Mouse (Mus musculus) testis, postnatal 14 days (tissue): ENCODE results near the gene Bet1.

Source experiments
- DNase-seq: peaks from one replicate; pipeline ENCODE4 v3.0.0; 2021; ENCODE audit warnings: low spot score

Gene Bet1

DNA sequence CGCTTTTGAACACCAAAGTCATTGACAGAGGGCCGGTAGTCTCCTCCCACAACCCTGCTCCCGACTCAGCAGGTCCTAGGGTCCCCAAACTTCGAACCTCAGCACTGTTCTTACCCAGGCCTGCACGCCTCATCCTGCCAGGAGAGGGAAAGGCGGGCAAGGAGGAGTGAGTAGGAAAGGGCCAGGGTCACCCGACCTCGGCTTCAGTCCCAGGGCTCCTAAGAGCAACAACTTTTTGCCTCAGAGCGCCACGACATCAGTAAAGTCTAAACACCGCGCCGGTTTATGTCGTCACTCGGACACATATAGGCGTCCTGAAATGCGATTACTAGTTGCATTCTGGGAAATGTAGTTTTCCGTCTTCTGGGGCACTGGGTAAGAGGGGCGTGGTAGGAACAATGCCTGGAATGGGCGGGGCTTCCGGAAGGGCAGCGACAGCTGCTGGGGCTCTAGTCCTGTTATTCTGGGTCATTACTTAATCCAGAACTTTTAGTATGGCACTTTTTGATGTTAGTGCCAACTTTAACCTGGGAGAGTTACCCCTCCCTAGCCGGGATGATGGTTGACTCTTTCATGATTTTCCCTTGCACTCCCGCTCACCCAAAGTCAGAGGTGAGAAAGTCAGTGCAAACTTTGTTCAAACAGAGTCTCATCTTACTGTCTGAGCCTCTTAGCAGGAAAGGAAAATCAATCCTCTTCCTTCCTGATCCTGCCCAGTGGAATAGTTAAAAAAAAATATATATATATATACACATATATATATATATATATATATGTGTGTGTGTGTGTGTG lies at the start of gene Bet1:
Gene Bet1, minus strand, starts transcription at position 310 of the 792 bp plus-strand sequence.
- DNase-seq: peak; percentile 91

DNA sequence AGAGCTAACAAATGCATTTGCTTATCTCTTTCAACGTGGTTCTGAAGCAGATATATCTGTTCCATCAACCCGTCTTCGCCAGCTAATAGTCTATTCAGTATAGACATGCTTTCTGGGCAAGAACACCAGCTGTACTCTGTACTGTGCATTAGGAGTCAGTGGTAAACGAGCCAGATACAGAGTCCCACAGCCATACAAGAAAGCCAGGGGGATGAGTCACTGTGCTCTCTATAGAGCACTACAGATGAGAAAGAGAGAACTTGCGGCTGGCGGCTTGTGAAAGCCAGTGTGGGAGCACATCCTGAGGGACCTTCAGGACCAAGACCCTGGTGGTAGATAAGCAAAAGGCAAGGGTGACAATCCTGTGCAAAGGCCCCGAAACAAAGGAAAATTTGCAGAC lies 45.5 kb upstream of the Bet1 start:
- DNase-seq: no peak

DNA sequence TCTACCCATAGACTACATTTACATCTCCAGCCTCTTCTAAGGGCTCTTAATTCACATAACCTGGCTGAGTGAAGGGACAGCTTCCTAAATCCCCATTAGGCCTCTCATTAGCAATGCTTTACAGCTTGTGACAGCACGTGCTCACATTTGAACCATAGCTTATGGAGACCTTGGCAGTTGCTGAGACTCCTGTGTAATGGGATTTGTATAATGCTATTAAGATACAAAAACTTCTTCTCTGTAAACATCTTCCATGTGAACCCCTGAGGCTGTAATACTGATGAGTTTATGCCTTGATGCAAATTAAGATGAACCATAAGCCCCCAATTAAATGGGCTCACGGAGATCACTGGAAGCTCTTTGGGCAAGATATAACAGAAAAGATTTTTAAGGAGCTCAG lies 44.4 kb upstream of the Bet1 start:
- no peak for DNase-seq

DNA sequence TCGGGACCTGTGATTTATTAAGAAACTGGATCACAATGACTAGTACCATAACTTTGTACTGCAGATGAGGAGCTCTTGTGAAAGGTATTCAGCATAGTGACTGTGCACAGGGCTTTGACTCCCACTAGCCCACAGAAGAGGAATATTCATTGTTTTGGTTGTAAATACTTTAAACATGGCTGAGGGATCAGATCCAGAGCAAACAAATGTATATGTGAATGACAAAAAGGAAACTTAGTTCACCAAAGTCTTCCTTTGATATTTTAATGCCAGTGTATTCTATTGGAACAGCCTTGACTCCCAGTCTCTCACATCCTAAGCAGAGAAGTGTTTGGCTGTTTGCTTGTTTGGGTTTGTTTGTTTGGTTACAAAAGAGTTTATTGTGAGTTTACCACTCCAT lies 31.8 kb upstream of the Bet1 start:
- no peak for DNase-seq

DNA sequence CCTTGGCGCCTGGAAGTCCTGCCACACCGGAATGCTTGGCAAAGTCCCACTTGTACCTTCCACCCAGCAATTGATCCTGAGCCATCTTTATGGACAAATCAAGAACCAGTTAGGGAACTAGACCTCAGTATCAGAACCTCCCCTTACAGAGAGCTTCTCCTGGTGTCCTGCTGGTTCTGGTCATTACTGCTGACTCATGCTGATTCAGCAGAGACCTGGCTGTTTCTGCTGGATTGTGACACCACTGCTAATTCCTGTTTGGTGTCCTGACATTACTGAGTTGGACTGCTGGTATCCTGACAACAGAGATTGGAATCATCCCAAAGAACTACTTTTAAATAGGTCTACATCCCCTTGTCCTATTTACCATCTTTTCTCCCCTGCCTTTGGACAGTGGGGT lies 3.7 kb upstream of the Bet1 start:
- DNase-seq: no peak

DNA sequence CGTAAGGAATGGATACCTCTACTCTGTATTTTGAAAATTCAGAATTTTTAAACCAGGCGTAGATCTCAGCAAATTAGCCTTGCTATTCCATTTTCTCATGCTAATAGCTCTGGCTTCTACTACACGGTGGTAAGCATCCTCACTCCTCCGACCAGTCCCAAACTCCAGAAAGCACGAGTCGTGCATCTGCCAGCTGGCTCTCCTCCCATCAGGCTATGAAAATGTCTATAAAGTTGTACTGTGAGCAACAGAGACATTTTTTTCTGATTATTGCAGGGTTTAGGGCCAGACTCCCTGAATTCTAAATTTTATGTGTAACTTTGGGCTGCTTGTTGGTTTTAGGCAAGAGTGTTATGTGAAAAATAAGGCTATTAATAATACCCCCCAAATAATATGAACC lies 14.5 kb downstream of the Bet1 start:
- no peak for DNase-seq

DNA sequence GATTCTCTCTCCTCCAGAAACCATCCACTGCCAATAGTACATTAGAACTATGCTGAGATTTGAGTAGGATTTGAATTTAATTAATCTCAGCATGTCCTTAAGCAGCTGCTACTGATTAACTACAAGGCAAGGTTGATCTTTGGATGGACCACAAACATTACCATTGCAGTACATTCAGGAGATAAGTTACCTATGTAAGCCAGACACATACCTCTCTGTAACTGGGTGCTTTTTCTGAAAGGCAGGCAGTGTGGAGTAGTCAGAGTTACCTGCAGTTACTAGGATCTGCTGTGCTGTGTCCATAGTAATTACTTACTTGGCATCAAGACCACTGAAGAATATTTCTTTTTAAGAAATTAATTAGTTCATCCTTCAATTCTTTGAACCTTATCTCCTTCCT lies 17.1 kb downstream of the Bet1 start:
- DNase-seq: no peak

DNA sequence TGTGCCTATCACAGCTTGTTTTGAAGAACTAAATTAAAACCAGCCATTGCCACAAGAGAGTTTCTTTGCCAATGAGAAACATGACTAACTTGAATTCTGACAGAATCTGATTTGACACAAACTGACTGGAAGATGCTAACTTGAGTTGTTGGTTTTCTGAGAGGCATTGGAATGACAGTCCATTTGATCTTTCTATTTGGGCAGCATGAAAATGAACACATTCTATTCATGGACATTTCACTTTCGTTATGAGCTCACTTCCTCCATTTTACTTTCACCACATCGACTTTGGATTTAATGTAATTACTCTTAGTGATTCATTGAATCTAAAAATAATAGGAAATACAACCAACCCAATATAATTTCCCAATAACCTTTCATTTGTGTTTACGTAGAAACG lies 32.4 kb downstream of the Bet1 start:
- no peak for DNase-seq

DNA sequence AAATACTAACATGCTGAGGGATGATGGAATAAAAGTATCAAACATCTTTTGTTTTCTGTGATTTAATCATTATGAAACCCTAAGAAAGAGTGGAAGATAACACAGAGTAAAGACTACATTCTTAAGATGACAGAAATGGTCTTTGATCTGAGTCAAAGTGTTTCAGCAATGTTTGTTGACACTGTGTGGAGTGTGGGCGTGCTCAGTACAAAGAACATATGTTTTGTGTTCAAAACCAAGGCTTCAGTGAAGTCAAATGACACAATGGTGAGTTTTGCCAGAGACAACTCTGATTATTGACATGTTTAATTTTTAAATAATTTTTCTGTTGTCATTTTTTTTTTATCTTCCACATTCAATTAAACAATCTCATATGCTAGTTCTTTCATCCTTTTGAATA lies 33.9 kb downstream of the Bet1 start:
- no peak for DNase-seq

DNA sequence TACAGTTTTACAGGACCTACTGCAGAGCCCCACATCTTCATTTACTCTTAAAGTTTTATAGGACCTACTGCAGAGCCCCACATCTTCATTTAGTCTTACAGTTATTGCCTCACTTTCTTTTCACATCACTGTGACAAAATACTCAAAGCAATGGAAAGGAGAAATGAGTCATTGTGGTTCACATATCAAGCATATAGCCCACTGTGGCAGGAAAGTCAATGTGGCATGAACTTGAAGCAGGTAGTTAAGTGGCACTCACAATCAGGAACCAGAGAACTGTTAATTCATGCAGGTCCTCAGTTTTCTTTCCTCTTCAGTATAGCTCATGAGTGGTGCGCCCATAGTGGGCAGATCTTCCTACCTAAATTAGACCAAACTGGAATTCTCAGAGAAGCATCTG lies 39.6 kb downstream of the Bet1 start:
- DNase-seq: no peak

DNA sequence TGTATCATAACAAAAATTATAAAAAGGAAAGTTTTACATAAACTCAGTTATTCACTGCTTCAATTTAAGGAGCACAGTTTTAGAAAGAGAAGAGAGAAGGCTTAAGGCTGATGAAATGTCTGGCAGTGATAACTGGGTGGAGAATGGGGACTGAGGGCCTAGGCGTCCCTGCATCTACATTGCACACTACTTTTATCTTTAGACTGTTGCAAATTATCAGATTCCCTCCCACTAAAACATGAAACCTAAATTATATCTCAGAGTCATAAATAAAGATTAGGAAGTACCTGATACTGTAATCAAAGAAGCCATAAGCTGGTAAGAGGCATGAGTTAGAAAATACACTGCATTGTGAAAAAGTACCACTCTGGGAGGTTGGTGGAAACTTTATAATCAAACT lies 45.0 kb downstream of the Bet1 start:
- no peak for DNase-seq

DNA sequence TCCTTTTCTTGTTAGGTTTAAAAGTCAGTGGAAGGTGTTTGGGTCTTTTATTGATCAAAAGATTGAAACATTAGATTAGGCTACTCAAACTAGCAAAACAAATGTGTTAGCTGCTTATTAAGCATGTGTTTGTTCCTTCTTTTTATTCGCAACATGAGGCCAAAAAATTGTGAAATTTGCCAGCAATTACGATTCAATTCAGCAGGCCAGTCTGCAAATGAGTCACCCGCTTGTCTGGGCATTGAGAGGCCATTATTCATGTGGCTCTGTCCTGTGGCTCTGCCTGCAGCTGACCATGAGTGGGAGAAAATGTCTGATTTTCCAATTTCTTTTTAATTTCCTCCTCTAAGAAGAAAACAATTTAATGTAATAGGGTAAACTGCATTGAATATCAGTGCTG lies 55.8 kb downstream of the Bet1 start:
- no peak for DNase-seq
